8 mouse cellular contexts compared by ENCODE assay signal in the genomic region with DNA sequence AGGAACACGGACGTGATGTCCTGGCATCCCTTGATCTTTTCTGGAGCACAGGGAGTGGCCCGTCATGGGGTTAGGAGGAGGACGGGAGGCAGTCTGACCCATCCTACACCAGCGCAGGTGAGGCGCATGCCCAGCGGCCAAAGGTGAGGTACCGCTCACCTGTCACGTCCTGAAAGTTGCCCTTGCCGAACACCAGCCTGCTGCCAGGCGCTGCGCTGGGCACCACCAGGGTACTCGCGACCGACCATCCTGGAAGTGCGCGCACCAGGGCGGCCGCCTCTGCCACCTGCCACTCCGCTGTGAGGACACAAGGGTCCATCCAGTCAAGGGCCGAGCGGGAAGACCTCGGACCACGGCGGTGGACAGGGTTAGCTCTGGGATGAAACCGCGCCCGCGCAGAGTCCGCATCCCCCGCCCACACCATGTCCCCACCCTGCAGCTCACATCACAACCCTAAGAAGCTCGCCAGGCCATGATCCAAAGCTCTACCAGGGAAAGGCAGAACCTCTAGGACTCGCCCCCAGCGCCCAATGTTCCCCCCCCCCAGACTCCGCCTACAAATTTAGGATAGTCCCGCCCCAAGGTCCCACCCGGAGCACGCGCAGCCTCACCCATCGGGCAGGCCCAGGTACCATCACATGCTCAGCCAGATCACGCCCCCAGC. TPM values are rescaled to one million over a fixed set of nuclear protein-coding genes. Genes with fewer than 3 reads are reported as not detected.
A peak's percentile ranks its signal among the peaks of the same experiment; 100 is the strongest.
DNase-seq lines count a peak whose midpoint lies in the region; ATAC-seq and TF ChIP-seq lines count a peak whose summit lies in the region.

No protein-coding gene starts in this region.

- TF ChIP-seq CTCF in spleen, adult 2 months (IDR thresholded peaks at IDR 0.05; ENCODE audit: extremely low read depth, insufficient read depth, insufficient read length, insufficient replicate concordance): no peak
- no peak for TF ChIP-seq CTCF in left cerebral cortex, adult 2 months (IDR thresholded peaks at IDR 0.05)

- ATAC-seq in heart, embryonic 14.5 days (ENCODE audit: insufficient number of reproducible peaks, insufficient read depth, low FRiP score, low read depth): peak; percentile 22; the same call in 1 of the 2 replicates
- no peak for ATAC-seq in inflammation-experienced regulatory T-cells, adult 6 months

- no peak for TF ChIP-seq POLR2A in spleen, adult 2 months (IDR thresholded peaks at IDR 0.05; ENCODE audit: low read depth, low read length)
- no peak for TF ChIP-seq POLR2A in myocyte (IDR thresholded peaks at IDR 0.05; ENCODE audit: insufficient read length, low read depth)

- H3K27me3 ChIP-seq in spleen, adult 2 months (ENCODE audit: control insufficient read depth, insufficient read depth, low read length): no peaks in the 10 kb centered on the region
- H3K27me3 ChIP-seq in heart, embryonic 14.5 days (ENCODE audit: control insufficient read depth, insufficient read depth, low read length): no peaks in the 10 kb centered on the region
- no peaks in the 10 kb centered on the region for H3K27me3 ChIP-seq in myocyte (ENCODE audit: control insufficient read depth, insufficient read depth, insufficient read length)

- peak overlapping the region; percentile 82 for H3K9ac ChIP-seq in heart, embryonic 14.5 days (ENCODE audit: low read length)

- H3K4me2 ChIP-seq in heart, embryonic 14.5 days (ENCODE audit: low read length): peak overlapping the region; percentile 88
- H3K4me2 ChIP-seq in myocyte (ENCODE audit: low read depth): peak overlapping the region; percentile 68

- peak; percentile 60 for DNase-seq in cerebellum, adult 11 months
- no peak for DNase-seq in cerebellum, postnatal 10 days
- peak in 1 of 2 experiments; percentile 30 for DNase-seq in spleen, adult 2 months (ENCODE audit: low read depth in 1 of 2, low spot score in 2 of 2)
- DNase-seq in spleen, adult 12 weeks (ENCODE audit: low spot score): no peak
- DNase-seq in left cerebral cortex, adult 2 months (ENCODE audit: extremely low spot score in 1 of 2, low spot score in 2 of 2): peak; percentile 28 to 55

- intact Hi-C loops in left cerebral cortex, adult 2 months (cut with DNase I): loop anchor here (10.0 kb wide), 2 partner anchors 112 to 1452 kb away; a partner anchor contains a TSS

- peak overlapping the region; percentile 63 for H3ac ChIP-seq in myocyte (ENCODE audit: control insufficient read depth, insufficient read length)

- H3K27ac ChIP-seq in spleen, adult 2 months (ENCODE audit: insufficient read depth, low read length): peak overlapping the region; percentile 85
- H3K27ac ChIP-seq in heart, embryonic 14.5 days (replicated peaks in 1 of 2; ENCODE audit: control insufficient read depth in 1 of 2, insufficient read depth in 1 of 2, low read depth in 2 of 2, low read length in 2 of 2): peak overlapping the region; percentile 82 to 98
- H3K27ac ChIP-seq in left cerebral cortex, adult 2 months: peak overlapping the region; percentile 94

- 35% methylated on average over 41 of the region's 41 CpGs for WGBS in spleen, adult 2 months
- 16% methylated on average over 40 of the region's 41 CpGs for WGBS in heart, embryonic 14.5 days

- H3K9me3 ChIP-seq in heart, embryonic 14.5 days (ENCODE audit: control insufficient read depth, low read length): no peaks in the 10 kb centered on the region

- peaks cover 17% of the 10 kb centered on the region for H3K79me2 ChIP-seq in myocyte (ENCODE audit: control insufficient read depth, insufficient read depth)

- H3K4me1 ChIP-seq in spleen, adult 2 months (ENCODE audit: control insufficient read depth, insufficient read depth, insufficient read length): peaks cover 4% of the 10 kb centered on the region
- H3K4me1 ChIP-seq in heart, embryonic 14.5 days (ENCODE audit: control insufficient read depth in 2 of 2, insufficient read depth in 2 of 2, low read length in 2 of 2): peaks cover 2 to 18% of the 10 kb centered on the region in 2 experiments; a peak in 3 of 4 replicates

- H3K4me3 ChIP-seq in spleen, adult 2 months (ENCODE audit: extremely low read depth, insufficient read depth, insufficient read length): peak overlapping the region; percentile 89
- H3K4me3 ChIP-seq in heart, embryonic 14.5 days (ENCODE audit: control insufficient read depth in 1 of 2, insufficient read depth in 1 of 2, low read depth in 1 of 2, low read length in 2 of 2): peak overlapping the region; percentile 66
- peak overlapping the region; percentile 92 for H3K4me3 ChIP-seq in left cerebral cortex, adult 2 months
- peak overlapping the region; percentile 84 for H3K4me3 ChIP-seq in myocyte

- peaks cover 20% of the 10 kb centered on the region for H3K36me3 ChIP-seq in spleen, adult 2 months (ENCODE audit: control insufficient read depth, insufficient read depth, low read length)
- H3K36me3 ChIP-seq in heart, embryonic 14.5 days (ENCODE audit: control insufficient read depth, insufficient read depth, low read length): peaks cover 40% of the 10 kb centered on the region
- peaks cover 4% of the 10 kb centered on the region for H3K36me3 ChIP-seq in myocyte (ENCODE audit: control insufficient read depth, insufficient read depth)

TF ChIP-seq in myocyte, 11 proteins besides CTCF, POLR2A, EP300 and RAD21:
- TF ChIP-seq MAX (IDR thresholded peaks at IDR 0.05; ENCODE audit: low read depth) (no peak), POLR2AphosphoS2 (IDR thresholded peaks at IDR 0.05; ENCODE audit: insufficient read length, low read depth) (no peak), TCF12 (IDR thresholded peaks at IDR 0.05; ENCODE audit: insufficient read depth, poor library complexity, severe bottlenecking) (no peak), TCF3 (IDR thresholded peaks at IDR 0.05; ENCODE audit: insufficient read length, low read depth) (no peak), MYOG (IDR thresholded peaks at IDR 0.05; ENCODE audit: control insufficient read depth in 1 of 3, insufficient read depth in 1 of 3, insufficient read length in 2 of 3, low read depth in 2 of 3) (no peak), REST (IDR thresholded peaks at IDR 0.05; ENCODE audit: insufficient read depth, insufficient read length) (no peak), SRF (IDR thresholded peaks at IDR 0.05; ENCODE audit: control insufficient read depth, insufficient read length, low read depth) (no peak), CEBPB (IDR thresholded peaks at IDR 0.05; ENCODE audit: insufficient read depth, poor library complexity, severe bottlenecking) (no peak), USF1 (IDR thresholded peaks at IDR 0.05; ENCODE audit: low read depth) (no peak), MYOD1 (IDR thresholded peaks at IDR 0.05; ENCODE audit: control insufficient read depth in 1 of 3, insufficient read length in 2 of 3, low read depth in 2 of 3) (no peak), E2F4 (IDR thresholded peaks at IDR 0.05; ENCODE audit: insufficient read depth) (no peak)

RNA-seq across cellular contexts. Expression of a gene that starts 1.0 kb away (rescaled TPM):
- 156 and 207 TPM in 2 replicates for polyA plus RNA-seq in spleen, adult 2 months (2012; rRNA removed)
- 15.9 and 22.0 TPM in 2 replicates for polyA plus RNA-seq in heart, embryonic 14.5 days (2014; fragmentation: Nextera tagmentation; extraction: Ambion mirVana)
- 100 to 1,000 TPM; 107 to 108 TPM for total RNA-seq in left cerebral cortex, adult 2 months (2021)
- 60.5 TPM for polyA plus RNA-seq in myocyte (2012; fragmentation: generic; extraction: Trizol)
- 10 to 100 TPM; 12.3 to 15.1 (median 13.5) TPM for polyA plus RNA-seq in inflammation-experienced regulatory T-cells, adult 6 months (2017; shearing (Covaris generic))

RNA-seq across cellular contexts. Expression of a gene that starts 2.9 kb away (rescaled TPM):
- 0.32 and 0.46 TPM in 2 replicates for polyA plus RNA-seq in spleen, adult 2 months (2012; rRNA removed)
- polyA plus RNA-seq in heart, embryonic 14.5 days (2014; fragmentation: Nextera tagmentation; extraction: Ambion mirVana): 2.4 and 2.7 TPM in 2 replicates
- total RNA-seq in left cerebral cortex, adult 2 months (2021): 10 to 100 TPM; 15.9 to 16.7 TPM
- 2.1 TPM for polyA plus RNA-seq in myocyte (2012; fragmentation: generic; extraction: Trizol)
- polyA plus RNA-seq in inflammation-experienced regulatory T-cells, adult 6 months (2017; shearing (Covaris generic)): 1 to 10 TPM; 2.7 to 4.5 (median 4.4) TPM

RNA-seq across cellular contexts. Expression of a gene that starts 7.3 kb away (rescaled TPM):
- polyA plus RNA-seq in spleen, adult 2 months (2012; rRNA removed): 0.67 and 1.2 TPM in 2 replicates
- polyA plus RNA-seq in heart, embryonic 14.5 days (2014; fragmentation: Nextera tagmentation; extraction: Ambion mirVana): 0.23 and 0.30 TPM in 2 replicates
- total RNA-seq in left cerebral cortex, adult 2 months (2021): 1 to 10 TPM; 9.3 to 9.5 TPM
- 0.68 TPM for polyA plus RNA-seq in myocyte (2012; fragmentation: generic; extraction: Trizol)
- 1 to 10 TPM in 1 of 3 experiments, under 1 TPM in 2; 0.54 to 1.7 (median 0.75) TPM for polyA plus RNA-seq in inflammation-experienced regulatory T-cells, adult 6 months (2017; shearing (Covaris generic))

RNA-seq across cellular contexts. Expression of a gene that starts 12.8 kb away (rescaled TPM):
- 0.04 and 0.11 TPM in 2 replicates for polyA plus RNA-seq in spleen, adult 2 months (2012; rRNA removed)
- polyA plus RNA-seq in heart, embryonic 14.5 days (2014; fragmentation: Nextera tagmentation; extraction: Ambion mirVana): 0.11 and 0.16 TPM in 2 replicates
- total RNA-seq in left cerebral cortex, adult 2 months (2021): under 1 TPM; 0.42 to 0.59 TPM
- polyA plus RNA-seq in myocyte (2012; fragmentation: generic; extraction: Trizol): 0.11 TPM
- polyA plus RNA-seq in inflammation-experienced regulatory T-cells, adult 6 months (2017; shearing (Covaris generic)): 1 to 10 TPM; 1.2 to 2.9 (median 1.7) TPM

RNA-seq across cellular contexts. Expression of a gene that starts 28.6 kb away (rescaled TPM):
- 59.3 and 68.9 TPM in 2 replicates for polyA plus RNA-seq in spleen, adult 2 months (2012; rRNA removed)
- 29.7 and 32.5 TPM in 2 replicates for polyA plus RNA-seq in heart, embryonic 14.5 days (2014; fragmentation: Nextera tagmentation; extraction: Ambion mirVana)
- 10 to 100 TPM; 55.5 to 58.0 TPM for total RNA-seq in left cerebral cortex, adult 2 months (2021)
- polyA plus RNA-seq in myocyte (2012; fragmentation: generic; extraction: Trizol): 20.4 TPM
- polyA plus RNA-seq in inflammation-experienced regulatory T-cells, adult 6 months (2017; shearing (Covaris generic)): 10 to 100 TPM; 33.8 to 56.1 (median 45.1) TPM

Comparison
In these comparisons a context has a peak if more than half of its experiments do, and no peak if none do; other contexts are left out.
1. DNase-seq: peak in cerebellum, adult 11 months (single experiment) and left cerebral cortex, adult 2 months (2 of 2); none in cerebellum, postnatal 10 days (0 of 2) and spleen, adult 12 weeks (single experiment).
2. Peak in every context shown above with its lines, with median percentiles within 50 percentile points of each other: H3K27ac ChIP-seq and H3K4me3 ChIP-seq.